Mouse (Mus musculus) lung, postnatal 0 days (tissue): ENCODE measurements at regions not wholly inside any gene's neighbourhood (a gene's known extent, or its start where the extent isn't known, plus 50 kb on each side); places are given as distances from the start of the nearest gene placed in this dataset.
A peak's percentile ranks its signal among the peaks of the same experiment; 100 is the strongest.

ENCODE experiments used
- ATAC-seq: fragments of 200-750 bp; cut with Nextera tagmentation; 2 replicates; pipeline ENCODE4 v1.8.0; 2017; ENCODE audit warnings: moderate library complexity
- DNase-seq: peaks from one replicate; pipeline ENCODE4 v3.0.0-alpha.2; 2016; ENCODE audit warnings: low spot score
- H3K27ac ChIP-seq: fragments of 300-500 bp; sonication (generic); 2 replicates; pipeline ENCODE4 v1.5.1; 2014; ENCODE audit warnings: antibody characterized with exemption, mild to moderate bottlenecking, low read length, mixed read lengths
- H3K27me3 ChIP-seq: fragments of 300-500 bp; sonication (generic); replicated peaks from 2 replicates; pipeline ENCODE4 v1.6.1; 2014; ENCODE audit warnings: low read length, mixed read lengths; ENCODE audit not compliant: insufficient read depth
- H3K36me3 ChIP-seq: fragments of 300-500 bp; sonication (generic); 2 replicates; pipeline ENCODE4 v1.6.1; 2014; ENCODE audit warnings: low read length, mixed read lengths; ENCODE audit not compliant: insufficient read depth
- H3K4me1 ChIP-seq: fragments of 300-500 bp; sonication (generic); 2 replicates; pipeline ENCODE4 v1.6.1; 2014; ENCODE audit warnings: antibody characterized with exemption, low read depth, low read length, mixed read lengths; ENCODE audit not compliant: insufficient read depth
- H3K4me2 ChIP-seq: fragments of 300-500 bp; sonication (generic); replicated peaks from 2 replicates; pipeline ENCODE4 v1.6.1; 2014; ENCODE audit warnings: low read depth, mild to moderate bottlenecking, low read length, moderate library complexity, mixed read lengths
- H3K4me3 ChIP-seq: fragments of 300-500 bp; sonication (generic); 2 replicates; pipeline ENCODE4 v1.5.1; 2014; ENCODE audit warnings: low read depth, low read length
- H3K9ac ChIP-seq: fragments of 300-500 bp; sonication (generic); replicated peaks from 2 replicates; pipeline ENCODE4 v1.6.1; 2014; ENCODE audit warnings: low read depth, mild to moderate bottlenecking
- H3K9me3 ChIP-seq: fragments of 300-500 bp; sonication (generic); 2 replicates; pipeline ENCODE4 v1.6.1; 2016; ENCODE audit warnings: low read length, mixed read lengths
- CTCF ChIP-seq: IDR thresholded peaks from 2 replicates; pipeline ENCODE4 v1.5.1; 2016; ENCODE audit warnings: antibody characterized with exemption, mild to moderate bottlenecking
- EP300 ChIP-seq: IDR thresholded peaks from 2 replicates; pipeline ENCODE4 v1.6.1; 2016; ENCODE audit warnings: antibody characterized with exemption, mild to moderate bottlenecking, control low read depth
- WGBS: fragments of 180-500 bp; shearing (Covaris S2); extraction: QIAGEN DNeasy Blood & Tissue Kit; methylation state at CpG from one replicate; pipeline ENCODE4 v1.1.7; 2014; 5-methylcytosine and 5-hydroxymethylcytosine counted together

DNA sequence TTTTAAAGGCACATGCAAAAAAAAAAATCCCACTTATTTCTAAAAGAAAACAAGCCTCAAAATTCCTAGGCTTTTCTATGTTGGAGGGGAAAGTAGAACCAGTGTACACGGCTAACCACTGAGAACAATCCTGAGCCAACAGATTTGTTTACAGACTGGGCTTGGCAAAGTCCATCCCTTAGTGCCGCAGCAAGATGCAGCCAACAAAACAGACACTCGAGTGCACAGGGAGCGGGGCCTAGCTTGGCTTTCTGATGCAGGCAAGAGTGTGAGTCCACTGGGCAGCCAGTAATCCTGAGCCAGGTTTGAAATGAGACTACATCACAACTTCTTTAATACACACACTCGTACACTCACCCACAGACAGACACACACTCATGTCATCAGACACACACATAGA is 133.9 kb upstream of the Klf14 start:
- no peak for DNase-seq
- Histone ChIP-seq H3K4me3 (no peak overlapping the region), H3K36me3 (no peaks in the 10 kb centered on the region), H3K27me3 (no peaks in the 10 kb centered on the region), H3K9ac (no peak overlapping the region), H3K9me3 (no peaks in the 10 kb centered on the region), H3K4me2 (no peak overlapping the region), H3K27ac (peak overlapping the region; percentile 55), H3K4me1 (peaks cover 10% of the 10 kb centered on the region; the same call in 1 of the 2 replicates)
- no peak for ATAC-seq
- TF ChIP-seq EP300 = no peak
- no peak for TF ChIP-seq CTCF
- WGBS = 31% methylated on average over 5 of the region's 5 CpGs

DNA sequence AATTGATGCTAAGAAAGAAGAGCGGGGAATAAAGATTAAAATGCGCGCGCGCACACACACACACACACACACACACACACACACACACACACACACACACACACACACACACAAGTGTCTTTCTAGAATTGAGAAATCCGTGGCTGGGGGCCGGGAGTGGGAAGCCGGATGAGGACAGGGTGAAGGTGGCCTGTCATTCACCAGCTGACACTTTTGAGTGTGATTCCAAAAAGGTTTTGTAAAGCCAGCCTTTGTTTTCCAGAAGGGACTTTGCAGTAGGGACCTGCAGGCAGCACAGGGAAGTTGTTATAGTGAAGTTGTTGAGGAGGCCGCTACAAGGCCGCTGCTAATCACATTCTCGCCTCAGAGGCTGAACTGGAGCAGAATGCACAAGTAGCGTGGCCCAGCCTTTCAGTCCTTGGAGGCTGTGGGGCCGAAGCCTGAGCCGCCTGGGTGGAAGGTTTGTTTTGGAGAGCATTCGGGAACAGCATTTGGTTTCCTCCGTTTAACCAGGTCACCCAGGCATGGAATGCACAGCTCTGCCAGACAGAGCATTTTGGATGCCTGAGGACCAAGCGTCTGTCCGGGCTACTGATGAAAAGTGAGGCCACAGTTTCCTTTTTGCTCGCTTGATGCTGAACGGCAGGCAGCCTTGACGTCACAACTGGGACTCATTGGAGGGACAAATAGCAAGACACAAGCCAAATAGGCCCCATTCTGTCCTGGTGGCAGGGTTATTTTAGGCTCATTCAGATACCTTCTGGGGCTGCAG is 137.3 kb upstream of the Klf14 start:
- Histone ChIP-seq H3K27ac (no peak overlapping the region), H3K9me3 (no peaks in the 10 kb centered on the region), H3K4me2 (no peak overlapping the region), H3K36me3 (no peaks in the 10 kb centered on the region), H3K4me3 (no peak overlapping the region), H3K9ac (no peak overlapping the region), H3K27me3 (no peaks in the 10 kb centered on the region), H3K4me1 (peaks cover 3% of the 10 kb centered on the region; the same call in 1 of the 2 replicates)
- ATAC-seq (no peak), DNase-seq (no peak)
- 64% methylated on average over 21 of the region's 21 CpGs for WGBS
- TF ChIP-seq EP300 (no peak), CTCF (no peak)

DNA sequence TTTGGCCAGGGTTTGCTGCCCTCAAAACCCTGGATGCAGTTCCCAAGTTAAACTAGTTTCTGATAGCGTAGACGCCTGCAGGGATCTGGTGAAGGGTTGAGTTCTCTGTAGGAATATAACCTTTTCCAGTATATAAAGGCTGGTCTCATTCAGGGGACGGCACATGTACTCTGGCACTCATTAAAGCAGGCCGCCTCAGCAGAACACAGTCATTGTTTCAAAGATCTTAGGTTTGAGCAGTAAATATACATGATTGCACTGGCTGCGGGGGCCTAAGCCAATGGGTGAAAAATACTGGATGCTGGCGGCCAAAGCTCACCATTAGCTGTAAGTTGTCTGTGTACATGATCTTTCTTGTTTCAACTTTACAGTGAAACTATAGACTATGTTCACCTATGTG is 137.9 kb upstream of the Klf14 start:
- no peak overlapping the region for H3K4me3 ChIP-seq
- no peak overlapping the region for H3K4me2 ChIP-seq
- H3K4me1 ChIP-seq = peaks cover 3% of the 10 kb centered on the region; the same call in 1 of the 2 replicates
- H3K9me3 ChIP-seq = no peaks in the 10 kb centered on the region
- ATAC-seq = no peak
- no peaks in the 10 kb centered on the region for H3K27me3 ChIP-seq
- no peak overlapping the region for H3K9ac ChIP-seq
- 86% methylated on average over 6 of the region's 6 CpGs for WGBS
- H3K36me3 ChIP-seq = no peaks in the 10 kb centered on the region
- H3K27ac ChIP-seq = no peak overlapping the region
- DNase-seq = no peak
- TF ChIP-seq CTCF (no peak), EP300 (no peak)

DNA sequence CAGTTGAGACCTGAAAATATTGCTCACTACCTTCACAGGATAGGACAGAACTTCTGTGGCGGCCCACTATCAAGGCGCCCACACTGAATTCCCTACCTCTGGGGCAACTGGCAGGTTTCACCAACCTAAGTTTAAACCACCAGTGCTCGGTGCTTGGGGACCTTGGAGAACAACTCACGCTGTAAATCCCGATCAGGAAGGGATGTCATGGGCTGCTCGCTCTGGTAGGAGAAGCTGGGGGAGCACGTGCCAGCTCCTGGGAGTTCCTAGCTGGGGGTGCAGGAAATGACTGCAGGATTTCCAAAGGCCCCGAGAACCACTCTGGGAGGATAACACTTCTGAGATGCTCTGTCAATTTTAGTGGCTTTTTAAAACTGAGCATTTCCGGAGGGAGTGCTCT is 138.4 kb upstream of the Klf14 start:
- Histone ChIP-seq H3K9me3 (no peaks in the 10 kb centered on the region), H3K27ac (no peak overlapping the region), H3K4me3 (no peak overlapping the region), H3K4me1 (peaks cover 3% of the 10 kb centered on the region; the same call in 1 of the 2 replicates), H3K36me3 (no peaks in the 10 kb centered on the region), H3K9ac (no peak overlapping the region), H3K4me2 (no peak overlapping the region), H3K27me3 (no peaks in the 10 kb centered on the region)
- ATAC-seq (no peak), DNase-seq (no peak)
- TF ChIP-seq CTCF (no peak), EP300 (no peak)
- WGBS = 77% methylated on average over 9 of the region's 9 CpGs

DNA sequence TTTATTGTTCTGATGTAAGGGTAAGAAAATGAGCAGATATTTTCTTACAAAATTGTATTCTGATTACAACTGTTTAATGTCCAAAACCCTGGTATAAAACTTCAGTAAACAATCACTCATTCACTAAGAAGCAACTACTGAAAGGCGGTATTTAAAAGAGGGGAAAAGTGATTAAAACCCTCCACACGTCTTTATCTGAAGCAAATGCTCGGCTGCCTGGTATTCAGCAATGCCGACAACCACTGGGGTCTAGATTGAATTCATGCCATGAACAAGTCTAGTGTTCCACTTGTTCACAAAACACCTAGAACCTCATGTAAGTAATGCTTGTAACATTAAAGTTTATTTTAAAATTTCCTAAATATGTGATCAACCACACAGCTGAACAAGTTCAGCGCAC is 139.2 kb upstream of the Klf14 start:
- no peak for ATAC-seq
- WGBS = 87% methylated on average over 5 of the region's 5 CpGs

DNA sequence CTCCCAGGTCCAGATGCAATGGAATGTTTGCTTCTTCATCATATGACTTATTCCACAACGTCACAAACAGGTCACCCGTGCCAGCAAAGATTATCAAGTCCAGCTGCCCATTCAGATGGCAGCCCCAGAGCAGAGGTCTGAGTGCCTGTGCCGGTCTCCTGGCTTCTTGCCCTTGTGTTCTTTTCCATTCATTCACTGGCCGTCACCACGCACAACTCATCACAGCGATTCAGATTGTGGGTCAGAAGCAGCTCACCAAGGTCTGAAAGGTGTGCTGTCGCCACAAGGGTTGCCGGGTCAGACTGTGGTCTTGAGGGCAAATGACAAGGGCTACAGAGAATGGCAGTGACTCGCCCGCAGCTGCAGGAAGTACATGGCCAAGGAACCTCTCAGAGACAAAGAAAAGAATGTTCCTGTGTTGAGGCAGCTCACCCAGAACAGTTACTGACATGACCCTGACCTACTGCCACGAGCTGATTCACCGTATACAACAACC is 141.3 kb upstream of the Klf14 start:
- DNase-seq (peak; percentile 47), ATAC-seq (peak; percentile 55)
- H3K9me3 ChIP-seq = no peaks in the 10 kb centered on the region
- H3K9ac ChIP-seq = no peak overlapping the region
- no peaks in the 10 kb centered on the region for H3K36me3 ChIP-seq
- H3K27ac ChIP-seq = no peak overlapping the region
- no peak overlapping the region for H3K4me3 ChIP-seq
- TF ChIP-seq EP300 = no peak
- TF ChIP-seq CTCF = no peak
- WGBS = 36% methylated on average over 12 of the region's 12 CpGs
- H3K4me2 ChIP-seq = no peak overlapping the region
- no peaks in the 10 kb centered on the region for H3K27me3 ChIP-seq
- no peaks in the 10 kb centered on the region; the same call in 1 of the 2 replicates for H3K4me1 ChIP-seq

More for the DNA sequence above, 139.2 kb upstream of the Klf14 start:
- TF ChIP-seq EP300 = no peak
- no peak for TF ChIP-seq CTCF
- no peak overlapping the region for H3K4me2 ChIP-seq
- no peak overlapping the region for H3K4me3 ChIP-seq
- no peak overlapping the region for H3K9ac ChIP-seq
- no peaks in the 10 kb centered on the region for H3K36me3 ChIP-seq
- no peaks in the 10 kb centered on the region for H3K27me3 ChIP-seq
- H3K27ac ChIP-seq = no peak overlapping the region
- no peaks in the 10 kb centered on the region for H3K9me3 ChIP-seq
- peaks cover under 1% of the 10 kb centered on the region; the same call in 1 of the 2 replicates for H3K4me1 ChIP-seq
- no peak for DNase-seq
